Mouse (Mus musculus): Measurements from ENCODE around the gene Kdm2a. TPM values are rescaled to one million over a fixed set of nuclear protein-coding genes. Genes with fewer than 3 reads are reported as not detected.

The Kdm2a gene
- total RNA-seq (2014; fragmentation: Nextera tagmentation), result 74.8 and 89.7 TPM in 2 replicates
- total RNA-seq (2017), result 49.0 and 79.7 TPM in 2 replicates

DNA sequence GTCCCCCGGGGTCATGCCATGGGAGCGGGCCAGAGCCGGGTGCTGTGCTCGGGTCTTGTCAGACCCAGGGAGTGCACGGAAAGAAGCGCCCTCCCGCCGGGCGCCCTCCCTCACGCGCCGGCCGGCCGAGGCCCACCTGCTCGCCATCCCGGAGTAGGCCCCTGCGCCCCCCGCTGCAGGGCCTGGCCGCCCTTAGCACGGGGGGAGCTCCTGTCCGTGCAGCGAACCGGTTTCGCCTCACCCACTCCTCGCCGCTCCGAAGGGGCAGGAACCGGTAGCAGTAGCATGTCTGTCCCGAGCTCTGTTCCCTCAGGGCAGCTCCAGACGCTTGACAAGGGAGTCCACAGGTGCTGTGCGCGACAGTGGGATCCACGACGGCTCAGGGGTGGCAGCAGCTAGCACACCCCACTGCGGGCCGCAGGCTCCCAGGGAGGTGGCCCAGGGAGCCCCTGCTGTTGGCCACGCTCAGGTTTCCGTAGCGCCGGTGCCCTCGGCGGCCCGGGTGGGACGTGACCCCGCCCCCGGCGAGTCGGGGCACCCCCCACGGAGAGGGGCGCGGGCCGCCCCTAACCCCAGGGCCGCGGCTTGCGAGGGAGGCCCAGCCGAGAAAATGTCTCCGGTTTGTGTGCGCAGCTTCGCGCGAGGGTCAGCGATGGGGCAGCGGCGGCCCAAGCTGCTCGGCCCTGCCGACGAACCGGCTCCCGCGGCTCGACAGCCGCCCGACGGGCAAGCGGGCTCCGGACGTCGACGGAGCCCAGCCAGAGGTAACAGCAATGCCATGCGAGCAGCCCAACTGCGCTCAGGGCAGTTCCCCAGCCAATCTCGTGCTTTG is at the start of gene Kdm2a:
Kdm2a (minus strand) TSS at position 488 of the 832 bp plus-strand sequence.
- ATAC-seq (replicated peaks; ENCODE audit: low FRiP score, low TSS enrichment, poor library complexity, severe bottlenecking), result 0 out of 2 replicates have a peak, but pooled peaks have one; percentile 12

DNA sequence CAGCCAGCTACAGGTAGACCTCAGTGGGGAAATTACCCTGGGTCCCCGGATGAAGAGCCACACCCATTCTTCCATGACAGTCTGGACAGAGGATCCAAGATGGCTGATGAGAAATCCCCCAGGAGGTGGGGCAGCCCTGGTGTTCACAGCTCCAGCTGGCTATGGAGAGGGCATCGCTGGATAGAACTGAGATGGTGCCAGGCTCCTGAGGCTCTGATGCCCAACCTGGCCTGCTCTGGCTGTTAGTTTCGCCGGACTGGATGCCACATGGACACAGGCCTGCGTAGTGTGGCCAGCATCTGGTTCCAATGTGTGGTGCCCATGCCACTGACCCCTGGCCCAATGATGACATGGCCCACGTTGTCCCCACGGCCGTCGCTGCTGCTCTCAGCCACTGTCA is 49.4 kb upstream of the Kdm2a start:
- ATAC-seq (replicated peaks; ENCODE audit: low FRiP score, low TSS enrichment, poor library complexity, severe bottlenecking), result no peak

DNA sequence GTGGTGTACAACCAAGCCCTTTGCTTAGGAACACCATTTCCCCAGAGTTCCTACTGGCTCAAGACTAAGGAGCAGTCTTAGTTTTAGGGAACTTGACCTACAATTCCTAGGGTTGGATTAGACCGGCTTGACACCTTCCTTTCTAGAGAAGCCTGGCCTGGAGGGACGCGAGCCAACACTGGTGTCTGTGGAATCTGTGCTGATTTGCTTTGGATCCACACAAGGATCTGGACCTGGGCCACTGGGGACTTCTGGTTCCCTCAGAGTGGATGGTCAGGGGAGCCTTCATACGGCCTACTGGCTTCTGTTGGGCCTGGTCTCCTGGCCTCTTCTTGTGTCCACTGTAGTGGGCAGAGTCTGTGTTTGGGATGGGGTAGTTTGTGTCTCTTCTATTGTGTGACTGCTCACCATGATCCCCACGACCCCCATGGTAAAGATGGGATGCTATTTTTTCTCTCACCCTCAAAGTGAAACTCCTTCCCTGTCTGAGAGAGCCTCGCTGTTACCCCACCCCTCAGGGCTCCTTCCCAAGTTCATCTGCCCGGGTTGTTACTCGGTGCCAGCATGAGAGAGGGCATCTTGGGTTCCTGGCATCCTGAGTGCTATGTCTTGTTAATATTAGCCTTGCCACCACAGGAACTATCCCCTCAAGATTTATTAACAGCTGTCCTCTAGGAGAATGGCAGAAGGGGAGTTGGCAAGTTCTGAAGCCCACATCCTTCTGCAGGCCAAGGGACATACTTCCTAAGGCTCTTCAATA is 48.8 kb upstream of the Kdm2a start:
- no peak for ATAC-seq (replicated peaks; ENCODE audit: low FRiP score, low TSS enrichment, poor library complexity, severe bottlenecking)

DNA sequence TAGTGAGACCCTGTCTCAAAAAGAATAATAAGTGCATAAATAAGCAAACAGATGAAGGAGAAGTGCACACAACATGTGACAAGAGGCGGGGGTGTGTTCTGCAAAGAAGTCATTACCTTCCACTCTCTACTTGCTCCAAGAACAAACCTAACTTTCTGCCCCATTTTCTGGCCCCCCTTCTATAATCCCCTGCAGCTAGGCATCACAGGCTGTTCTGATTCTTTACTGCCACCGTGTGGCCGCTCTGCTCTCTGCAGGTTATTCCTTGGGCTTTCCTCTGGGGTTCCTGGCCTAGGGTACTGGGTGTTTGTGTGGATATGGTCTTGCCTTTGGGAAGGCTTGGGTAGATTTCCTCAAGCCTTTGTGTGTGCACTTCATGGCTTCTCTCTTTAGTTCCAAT is 44.3 kb upstream of the Kdm2a start:
- ATAC-seq (replicated peaks; ENCODE audit: low FRiP score, low TSS enrichment, poor library complexity, severe bottlenecking), result 0 out of 2 replicates have a peak, but pooled peaks have one; percentile 51

GRCm38 (mm10) chr19:4441621-4442161 is 43.6 kb upstream of the Kdm2a start:
- no peak for ATAC-seq (replicated peaks; ENCODE audit: low FRiP score, low TSS enrichment, poor library complexity, severe bottlenecking)

DNA sequence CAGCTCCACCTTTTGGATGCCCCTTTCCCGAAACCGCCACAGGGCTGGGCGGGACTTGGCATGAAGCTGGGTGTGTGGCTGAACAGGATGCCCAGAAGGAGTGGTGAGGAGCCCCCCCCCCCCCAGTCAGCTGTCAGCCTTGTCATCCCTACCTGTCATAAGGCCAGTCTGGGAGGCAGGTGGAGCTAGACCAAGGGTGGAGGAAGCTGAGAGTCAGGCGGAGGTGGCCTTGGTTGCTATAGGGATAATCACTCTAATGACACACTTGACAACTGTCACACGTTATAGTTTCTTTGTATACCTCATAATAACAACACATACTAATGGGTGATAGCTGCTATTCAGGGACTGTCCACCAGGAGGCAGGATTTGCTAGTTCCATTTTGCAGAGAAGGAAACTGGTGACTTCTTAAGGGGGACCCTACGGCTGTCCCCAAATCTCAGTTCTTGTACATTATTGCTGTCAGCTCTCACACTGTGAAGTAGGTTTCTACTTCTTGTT is 43.1 kb upstream of the Kdm2a start:
- peak; percentile 54 for ATAC-seq (replicated peaks; ENCODE audit: low FRiP score, low TSS enrichment, poor library complexity, severe bottlenecking)

DNA sequence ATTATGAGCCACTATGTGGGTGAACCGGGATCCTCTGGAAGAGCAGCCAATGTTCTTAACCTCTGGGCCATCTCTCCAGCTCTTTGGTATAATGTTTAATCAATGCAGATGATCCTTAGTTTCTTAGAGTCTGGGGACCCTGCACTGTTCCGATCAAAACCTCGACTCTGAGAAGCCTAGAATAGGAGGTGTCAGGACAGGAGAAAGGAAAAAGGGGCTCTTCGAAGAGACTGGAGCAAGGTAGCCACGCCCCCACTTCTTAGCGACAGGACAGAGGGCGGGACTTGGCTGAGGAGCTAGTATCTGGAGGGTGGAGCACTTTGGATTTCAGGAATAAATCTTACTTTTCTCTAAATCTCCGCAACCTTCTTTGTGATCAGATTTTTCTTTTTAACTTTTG is 42.1 kb upstream of the Kdm2a start:
- no peak for ATAC-seq (replicated peaks; ENCODE audit: low FRiP score, low TSS enrichment, poor library complexity, severe bottlenecking)

- ATAC-seq (replicated peaks; ENCODE audit: low FRiP score, low TSS enrichment, poor library complexity, severe bottlenecking), result no peak
Measured at GRCm38 (mm10) chr19:4439161-4439801, 41.2 kb upstream of the Kdm2a start, which contains the start of gene Rhod. Gene Rhod, minus strand, starts transcription at chr19:4439432.

- no peak for ATAC-seq (replicated peaks; ENCODE audit: low FRiP score, low TSS enrichment, poor library complexity, severe bottlenecking)
Measured at GRCm38 (mm10) chr19:4438791-4439160, 40.7 kb upstream of the Kdm2a start.

- ATAC-seq (replicated peaks; ENCODE audit: low FRiP score, low TSS enrichment, poor library complexity, severe bottlenecking), result no peak
Measured at GRCm38 (mm10) chr19:4437886-4438285, 39.8 kb upstream of the Kdm2a start.

DNA sequence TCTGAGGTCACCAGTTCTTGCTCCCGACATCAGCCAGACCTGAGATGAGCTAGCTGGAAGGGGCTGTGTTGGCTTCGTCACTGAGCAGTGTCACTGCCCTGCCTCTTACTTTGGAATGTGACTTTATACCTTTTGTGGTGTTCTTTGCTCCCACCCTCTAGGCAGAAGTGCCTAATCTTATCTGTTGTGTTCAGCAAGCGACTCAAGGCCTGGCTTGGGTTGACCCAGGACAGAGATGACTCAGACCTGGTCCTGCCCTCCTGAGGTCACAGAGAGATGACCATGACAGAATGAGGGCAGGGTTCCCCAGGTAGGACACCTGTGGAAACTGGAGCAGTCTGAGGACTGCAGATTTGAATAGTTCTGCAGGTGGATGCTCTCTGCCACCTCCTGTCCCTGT is 38.2 kb upstream of the Kdm2a start:
- peak; percentile 10; the same call in 1 of the 2 replicates for ATAC-seq (replicated peaks; ENCODE audit: low FRiP score, low TSS enrichment, poor library complexity, severe bottlenecking)

DNA sequence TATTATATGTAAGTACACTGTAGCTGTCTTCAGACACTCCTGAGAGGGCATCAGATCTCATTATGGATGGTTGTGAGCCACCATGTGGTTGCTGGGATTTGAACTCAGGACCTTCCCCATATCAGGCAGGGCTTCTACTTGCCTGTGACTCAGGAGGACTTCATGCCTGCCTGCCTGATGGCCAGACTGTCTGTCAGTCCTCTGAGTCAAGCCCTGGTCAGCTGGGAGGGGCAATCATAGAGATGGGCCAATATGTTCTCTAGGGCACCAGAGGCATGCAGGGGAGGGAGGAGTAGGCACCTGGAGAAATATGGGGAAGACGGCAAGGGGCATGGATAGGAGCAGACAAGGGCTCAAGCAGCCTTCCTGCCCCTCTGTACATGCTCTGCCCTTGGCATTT is 36.9 kb upstream of the Kdm2a start:
- no peak for ATAC-seq (replicated peaks; ENCODE audit: low FRiP score, low TSS enrichment, poor library complexity, severe bottlenecking)

DNA sequence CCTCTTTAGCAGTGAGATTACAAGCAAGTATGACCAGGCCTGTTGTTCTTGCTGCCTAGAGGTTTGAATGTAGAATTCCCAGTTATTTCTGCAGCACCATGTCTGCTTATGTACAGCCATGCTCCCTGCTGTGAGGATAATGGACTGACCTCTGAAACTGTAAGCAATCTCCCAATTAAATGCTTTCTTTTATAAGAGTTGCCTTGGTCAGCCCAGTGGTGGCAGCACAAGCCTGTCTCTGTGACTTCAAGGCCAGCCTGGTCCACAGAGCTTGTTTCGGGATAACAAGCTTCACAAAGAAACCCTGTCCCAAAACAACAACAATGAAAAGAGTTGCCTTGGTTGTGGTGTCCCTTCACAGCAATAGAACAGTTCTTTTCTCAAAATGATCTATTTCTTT is 35.7 kb upstream of the Kdm2a start:
- ATAC-seq (replicated peaks; ENCODE audit: low FRiP score, low TSS enrichment, poor library complexity, severe bottlenecking), result no peak

- no peak for ATAC-seq (replicated peaks; ENCODE audit: low FRiP score, low TSS enrichment, poor library complexity, severe bottlenecking)
Measured at GRCm38 (mm10) chr19:4430091-4430620, 32.1 kb upstream of the Kdm2a start.

- peak; percentile 76 for ATAC-seq (replicated peaks; ENCODE audit: low FRiP score, low TSS enrichment, poor library complexity, severe bottlenecking)
Measured at GRCm38 (mm10) chr19:4425610-4426366, 27.7 kb upstream of the Kdm2a start.

- ATAC-seq (replicated peaks; ENCODE audit: low FRiP score, low TSS enrichment, poor library complexity, severe bottlenecking), result no peak
Measured at GRCm38 (mm10) chr19:4423021-4423420, 24.9 kb upstream of the Kdm2a start.

- no peak for ATAC-seq (replicated peaks; ENCODE audit: low FRiP score, low TSS enrichment, poor library complexity, severe bottlenecking)
Measured at GRCm38 (mm10) chr19:4422581-4422980, 24.5 kb upstream of the Kdm2a start.

DNA sequence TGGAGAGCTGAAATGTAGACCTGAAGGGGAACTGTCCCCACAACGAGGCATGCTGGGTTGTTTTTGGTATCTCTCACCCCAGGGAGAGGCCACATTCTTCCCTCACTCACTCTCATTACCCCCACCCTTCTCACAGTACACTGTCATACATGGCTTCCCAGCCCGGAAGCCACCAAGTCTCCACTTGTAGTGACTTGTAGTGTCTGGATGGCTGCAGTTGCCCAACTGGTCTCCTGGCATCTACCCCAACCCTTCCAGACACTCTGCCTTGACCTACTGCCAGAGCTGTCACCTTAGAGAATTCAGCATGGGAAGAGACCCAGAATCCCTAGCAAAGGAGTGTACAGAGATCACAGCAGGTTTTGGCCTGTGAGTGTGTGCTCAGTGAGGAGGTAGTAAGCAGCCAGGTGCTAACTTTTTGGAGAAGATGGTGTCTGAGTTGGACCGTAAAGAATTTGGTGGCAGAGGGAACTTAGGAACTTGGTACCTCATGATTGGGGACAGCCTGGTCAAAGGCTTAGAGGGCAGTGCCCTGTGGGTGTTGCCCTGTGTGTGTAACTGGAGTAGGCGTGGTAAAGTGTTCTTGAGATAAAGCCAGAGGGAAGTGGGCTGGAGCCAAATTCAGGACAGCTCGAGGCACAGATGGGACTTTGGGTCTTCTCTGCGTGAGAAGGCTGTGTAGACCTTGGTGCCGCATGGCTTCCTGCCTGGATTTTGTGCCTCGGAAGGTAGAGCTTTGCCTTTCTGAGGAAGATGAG is 22.2 kb upstream of the Kdm2a start:
- ATAC-seq (replicated peaks; ENCODE audit: low FRiP score, low TSS enrichment, poor library complexity, severe bottlenecking), result peak; percentile 68
